Mouse (Mus musculus): ENCODE results near the gene Adcy4. TPM values are rescaled to one million over a fixed set of nuclear protein-coding genes. Genes with fewer than 3 reads are reported as not detected.

Adcy4 gene
- polyA plus RNA-seq, 1 experiment, result 18.0 TPM

GRCm38 (mm10) chr14:55793461-55793860, 9.6 kb upstream of the Adcy4 start:
- TF ChIP-seq CTCF (IDR thresholded peaks at IDR 0.05; ENCODE audit: borderline replicate concordance, insufficient read depth, low read length), result no peak
- Histone ChIP-seq H3K4me1 (ENCODE audit: control insufficient read depth, insufficient read depth, low read length) (peaks cover 3% of the 10 kb centered on the region; the same call in 1 of the 2 replicates), H3K27ac (ENCODE audit: insufficient read depth, low read length) (no peak overlapping the region), H3K4me3 (ENCODE audit: insufficient read depth, low read length) (no peak overlapping the region)

GRCm38 (mm10) chr14:55788256-55789050, 4.6 kb upstream of the Adcy4 start, which contains the start of gene Ripk3:
Ripk3 (minus strand) TSS chr14:55788865.
- Histone ChIP-seq H3K27ac (ENCODE audit: insufficient read depth, low read length) (no peak within 1 kb of the TSS), H3K4me1 (ENCODE audit: control insufficient read depth, insufficient read depth, low read length) (peaks cover 2% of the 10 kb centered on the region; the same call in 1 of the 2 replicates), H3K4me3 (ENCODE audit: insufficient read depth, low read length) (peak within 1 kb of the TSS; percentile 48)
- peak; percentile 8; the same call in 1 of the 2 replicates for TF ChIP-seq CTCF (IDR thresholded peaks at IDR 0.05; ENCODE audit: borderline replicate concordance, insufficient read depth, low read length)
- peak; percentile 82 for TF ChIP-seq POLR2A (IDR thresholded peaks at IDR 0.05; ENCODE audit: low read depth, low read length)

- Histone ChIP-seq H3K4me1 (ENCODE audit: control insufficient read depth, insufficient read depth, low read length) (peaks cover 2% of the 10 kb centered on the region; the same call in 1 of the 2 replicates), H3K27ac (ENCODE audit: insufficient read depth, low read length) (no peak overlapping the region), H3K4me3 (ENCODE audit: insufficient read depth, low read length) (peak overlapping the region; percentile 48)
- TF ChIP-seq CTCF (IDR thresholded peaks at IDR 0.05; ENCODE audit: borderline replicate concordance, insufficient read depth, low read length), result no peak
- no peak for TF ChIP-seq POLR2A (IDR thresholded peaks at IDR 0.05; ENCODE audit: low read depth, low read length)
Measured at GRCm38 (mm10) chr14:55787731-55788130, 3.8 kb upstream of the Adcy4 start.

- Histone ChIP-seq H3K4me1 (ENCODE audit: control insufficient read depth, insufficient read depth, low read length) (peaks cover 2% of the 10 kb centered on the region; the same call in 1 of the 2 replicates), H3K4me3 (ENCODE audit: insufficient read depth, low read length) (no peak overlapping the region), H3K27ac (ENCODE audit: insufficient read depth, low read length) (no peak overlapping the region)
- TF ChIP-seq CTCF (IDR thresholded peaks at IDR 0.05; ENCODE audit: borderline replicate concordance, insufficient read depth, low read length) (peak; percentile 17; the same call in 1 of the 2 replicates), POLR2A (IDR thresholded peaks at IDR 0.05; ENCODE audit: low read depth, low read length) (no peak)
Measured at GRCm38 (mm10) chr14:55785195-55785594, 1.3 kb upstream of the Adcy4 start.

- H3K27ac ChIP-seq (ENCODE audit: insufficient read depth, low read length), result peak overlapping the region; percentile 72
- TF ChIP-seq POLR2A (IDR thresholded peaks at IDR 0.05; ENCODE audit: low read depth, low read length), result peak; percentile 58
- TF ChIP-seq CTCF (IDR thresholded peaks at IDR 0.05; ENCODE audit: borderline replicate concordance, insufficient read depth, low read length), result no peak
- peak overlapping the region; percentile 31 for H3K4me3 ChIP-seq (ENCODE audit: insufficient read depth, low read length)
- peaks cover 2% of the 10 kb centered on the region; the same call in 1 of the 2 replicates for H3K4me1 ChIP-seq (ENCODE audit: control insufficient read depth, insufficient read depth, low read length)
Measured at GRCm38 (mm10) chr14:55783171-55783957, 531 bp downstream of the Adcy4 start.

GRCm38 (mm10) chr14:55782361-55782960, 1.4 kb downstream of the Adcy4 start:
- Histone ChIP-seq H3K4me1 (ENCODE audit: control insufficient read depth, insufficient read depth, low read length) (peaks cover 2% of the 10 kb centered on the region), H3K4me3 (ENCODE audit: insufficient read depth, low read length) (no peak overlapping the region), H3K27ac (ENCODE audit: insufficient read depth, low read length) (peak overlapping the region; percentile 72)
- no peak for TF ChIP-seq CTCF (IDR thresholded peaks at IDR 0.05; ENCODE audit: borderline replicate concordance, insufficient read depth, low read length)
- TF ChIP-seq POLR2A (IDR thresholded peaks at IDR 0.05; ENCODE audit: low read depth, low read length), result no peak

GRCm38 (mm10) chr14:55781310-55781709, 2.6 kb downstream of the Adcy4 start:
- TF ChIP-seq CTCF (IDR thresholded peaks at IDR 0.05; ENCODE audit: borderline replicate concordance, insufficient read depth, low read length) (peak; percentile 87), POLR2A (IDR thresholded peaks at IDR 0.05; ENCODE audit: low read depth, low read length) (0 out of 2 replicates have a peak, but pooled peaks have one; percentile 22)
- H3K27ac ChIP-seq (ENCODE audit: insufficient read depth, low read length), result no peak overlapping the region
- peaks cover 2% of the 10 kb centered on the region for H3K4me1 ChIP-seq (ENCODE audit: control insufficient read depth, insufficient read depth, low read length)
- no peak overlapping the region for H3K4me3 ChIP-seq (ENCODE audit: insufficient read depth, low read length)

- Histone ChIP-seq H3K4me3 (ENCODE audit: insufficient read depth, low read length) (no peak overlapping the region), H3K4me1 (ENCODE audit: control insufficient read depth, insufficient read depth, low read length) (peaks cover 2% of the 10 kb centered on the region), H3K27ac (ENCODE audit: insufficient read depth, low read length) (no peak overlapping the region)
- TF ChIP-seq POLR2A (IDR thresholded peaks at IDR 0.05; ENCODE audit: low read depth, low read length) (no peak), CTCF (IDR thresholded peaks at IDR 0.05; ENCODE audit: borderline replicate concordance, insufficient read depth, low read length) (no peak)
Measured at GRCm38 (mm10) chr14:55780736-55781135, 3.2 kb downstream of the Adcy4 start.

GRCm38 (mm10) chr14:55779656-55780055, 4.2 kb downstream of the Adcy4 start:
- Histone ChIP-seq H3K4me1 (ENCODE audit: control insufficient read depth, insufficient read depth, low read length) (peaks cover 2% of the 10 kb centered on the region), H3K27ac (ENCODE audit: insufficient read depth, low read length) (no peak overlapping the region), H3K4me3 (ENCODE audit: insufficient read depth, low read length) (no peak overlapping the region)
- TF ChIP-seq POLR2A (IDR thresholded peaks at IDR 0.05; ENCODE audit: low read depth, low read length) (no peak), CTCF (IDR thresholded peaks at IDR 0.05; ENCODE audit: borderline replicate concordance, insufficient read depth, low read length) (no peak)
